Mouse (Mus musculus): ENCODE measurements at regions not wholly inside any gene's neighbourhood (a gene's known extent, or its start where the extent isn't known, plus 50 kb on each side); places are given as distances from the start of the nearest gene placed in this dataset.
A peak's percentile ranks its signal among the peaks of the same experiment; 100 is the strongest.

DNA sequence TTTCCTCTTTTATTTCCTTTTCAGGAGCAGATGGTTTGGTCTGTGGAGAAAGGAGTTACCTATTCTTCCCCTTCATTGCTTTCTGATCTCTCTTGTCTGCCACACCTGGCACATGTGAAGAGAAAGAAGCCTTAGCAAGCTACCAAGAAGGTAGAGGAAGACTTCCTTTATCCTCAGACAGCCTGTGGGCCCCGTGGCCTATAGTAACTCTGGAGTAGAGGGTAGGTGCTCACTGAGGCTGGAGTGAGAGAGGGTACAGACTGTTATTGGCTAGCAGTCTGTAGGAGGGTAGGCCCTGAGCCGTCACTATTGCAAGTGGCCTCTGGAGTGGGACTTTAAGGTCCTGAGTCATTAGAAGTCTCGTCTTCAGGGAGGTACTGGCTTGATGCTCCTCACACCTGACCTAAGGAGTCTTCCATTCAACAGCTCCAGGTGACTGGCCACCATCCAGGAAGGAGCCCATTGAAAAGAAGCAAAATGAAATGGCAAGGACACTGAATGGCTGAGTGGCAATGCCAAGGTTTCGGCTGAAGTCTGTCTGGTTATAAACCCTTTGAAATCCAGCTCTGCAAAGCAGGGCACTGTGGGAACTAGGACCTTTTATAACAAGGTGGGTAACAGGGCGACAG, 186.2 kb upstream of the Map3k1 start:
- Histone ChIP-seq H3K4me2 (ENCODE audit: low read depth) (no peak overlapping the region), H3K9me3 (ENCODE audit: control insufficient read depth, low read length) (no peaks in the 10 kb centered on the region), H3K27me3 (ENCODE audit: control insufficient read depth, insufficient read depth, low read length) (no peaks in the 10 kb centered on the region), H3K4me3 (ENCODE audit: low read depth, low read length) (no peak overlapping the region), H3K36me3 (ENCODE audit: control insufficient read depth, insufficient read depth, low read length) (no peaks in the 10 kb centered on the region), H3K9ac (ENCODE audit: low read length) (no peak overlapping the region), H3K4me1 (ENCODE audit: control insufficient read depth, insufficient read depth, low read length) (0 out of 2 replicates have a peak, but pooled peaks cover 3% of the 10 kb centered on the region), H3K27ac (ENCODE audit: low read depth, low read length) (no peak overlapping the region)
- ATAC-seq (ENCODE audit: insufficient read depth, low FRiP score, low TSS enrichment) (no peak), DNase-seq (ENCODE audit: low spot score) (no peak)
- WGBS, result 86% methylated on average over 5 of the region's 5 CpGs

DNA sequence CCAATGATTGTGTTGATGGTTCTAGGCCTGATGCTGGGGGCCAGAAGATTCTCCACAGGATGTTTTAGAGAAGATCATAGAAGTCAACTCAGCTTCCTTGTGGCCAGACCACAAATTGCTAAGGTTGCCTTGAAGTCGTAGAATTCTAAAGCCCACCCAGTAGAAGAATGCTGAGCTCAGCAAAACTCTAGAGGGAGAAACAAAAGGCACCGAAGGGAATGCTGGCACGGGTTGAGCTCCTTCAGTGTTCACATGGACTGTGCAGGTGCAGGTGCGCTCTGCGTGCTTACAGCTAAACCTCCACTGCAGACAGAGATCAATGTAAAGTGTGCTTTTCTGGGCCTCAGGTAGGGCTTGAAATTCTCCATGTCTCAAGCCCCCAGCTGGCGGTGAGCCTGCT, 186.9 kb upstream of the Map3k1 start:
- 89% methylated on average over 6 of the region's 6 CpGs for WGBS
- no peak for ATAC-seq (ENCODE audit: insufficient read depth, low FRiP score, low TSS enrichment)
- H3K9ac ChIP-seq (ENCODE audit: low read length), result no peak overlapping the region
- H3K36me3 ChIP-seq (ENCODE audit: control insufficient read depth, insufficient read depth, low read length), result no peaks in the 10 kb centered on the region
- no peak overlapping the region for H3K4me2 ChIP-seq (ENCODE audit: low read depth)
- no peaks in the 10 kb centered on the region for H3K27me3 ChIP-seq (ENCODE audit: control insufficient read depth, insufficient read depth, low read length)
- H3K9me3 ChIP-seq (ENCODE audit: control insufficient read depth, low read length), result no peaks in the 10 kb centered on the region
- H3K4me3 ChIP-seq (ENCODE audit: low read depth, low read length), result no peak overlapping the region
- DNase-seq (ENCODE audit: low spot score), result no peak
- H3K27ac ChIP-seq (ENCODE audit: low read depth, low read length), result no peak overlapping the region
- H3K4me1 ChIP-seq (ENCODE audit: control insufficient read depth, insufficient read depth, low read length), result peaks cover 6% of the 10 kb centered on the region; the same call in 1 of the 2 replicates

DNA sequence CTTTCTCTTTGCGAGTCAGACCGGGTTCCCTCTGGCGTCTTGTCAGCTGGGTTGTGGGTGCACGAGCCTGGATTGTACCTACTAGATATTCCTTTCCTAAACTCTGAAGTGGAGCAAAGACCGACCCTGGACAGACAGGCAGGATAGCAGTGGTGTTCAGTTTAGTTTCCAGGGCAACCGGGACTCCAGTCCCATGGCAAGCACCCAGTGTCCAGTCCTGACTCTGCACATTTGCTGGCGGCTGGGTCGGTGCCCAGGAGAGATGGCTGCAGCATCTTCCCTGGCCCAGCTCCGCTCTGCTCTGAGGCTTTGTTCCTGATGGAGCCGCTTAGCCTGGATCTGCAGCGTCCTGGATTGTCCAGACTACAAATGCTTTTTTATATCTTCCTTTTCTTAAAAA, 188.1 kb upstream of the Map3k1 start:
- no peak for ATAC-seq (ENCODE audit: insufficient read depth, low FRiP score, low TSS enrichment)
- Histone ChIP-seq H3K27me3 (ENCODE audit: control insufficient read depth, insufficient read depth, low read length) (no peaks in the 10 kb centered on the region), H3K4me2 (ENCODE audit: low read depth) (no peak overlapping the region), H3K4me1 (ENCODE audit: control insufficient read depth, insufficient read depth, low read length) (peaks cover 17% of the 10 kb centered on the region; the same call in 1 of the 2 replicates), H3K9me3 (ENCODE audit: control insufficient read depth, low read length) (no peaks in the 10 kb centered on the region), H3K36me3 (ENCODE audit: control insufficient read depth, insufficient read depth, low read length) (no peaks in the 10 kb centered on the region), H3K9ac (ENCODE audit: low read length) (no peak overlapping the region), H3K4me3 (ENCODE audit: low read depth, low read length) (no peak overlapping the region), H3K27ac (ENCODE audit: low read depth, low read length) (no peak overlapping the region)
- no peak for DNase-seq (ENCODE audit: low spot score)
- WGBS, result 68% methylated on average over 11 of the region's 11 CpGs

GRCm38 (mm10) chr13:111997980-111998945, 189.5 kb upstream of the Map3k1 start:
- Histone ChIP-seq H3K4me2 (ENCODE audit: low read depth) (no peak overlapping the region), H3K9ac (ENCODE audit: low read length) (no peak overlapping the region), H3K9me3 (ENCODE audit: control insufficient read depth, low read length) (no peaks in the 10 kb centered on the region), H3K27ac (ENCODE audit: low read depth, low read length) (no peak overlapping the region), H3K36me3 (ENCODE audit: control insufficient read depth, insufficient read depth, low read length) (no peaks in the 10 kb centered on the region), H3K4me1 (ENCODE audit: control insufficient read depth, insufficient read depth, low read length) (peaks cover 17% of the 10 kb centered on the region; the same call in 1 of the 2 replicates), H3K27me3 (ENCODE audit: control insufficient read depth, insufficient read depth, low read length) (no peaks in the 10 kb centered on the region), H3K4me3 (ENCODE audit: low read depth, low read length) (no peak overlapping the region)
- DNase-seq (ENCODE audit: low spot score) (no peak), ATAC-seq (ENCODE audit: insufficient read depth, low FRiP score, low TSS enrichment) (no peak)
- whole genome bisulfite sequencing, result 79% methylated on average over 11 of the region's 11 CpGs

DNA sequence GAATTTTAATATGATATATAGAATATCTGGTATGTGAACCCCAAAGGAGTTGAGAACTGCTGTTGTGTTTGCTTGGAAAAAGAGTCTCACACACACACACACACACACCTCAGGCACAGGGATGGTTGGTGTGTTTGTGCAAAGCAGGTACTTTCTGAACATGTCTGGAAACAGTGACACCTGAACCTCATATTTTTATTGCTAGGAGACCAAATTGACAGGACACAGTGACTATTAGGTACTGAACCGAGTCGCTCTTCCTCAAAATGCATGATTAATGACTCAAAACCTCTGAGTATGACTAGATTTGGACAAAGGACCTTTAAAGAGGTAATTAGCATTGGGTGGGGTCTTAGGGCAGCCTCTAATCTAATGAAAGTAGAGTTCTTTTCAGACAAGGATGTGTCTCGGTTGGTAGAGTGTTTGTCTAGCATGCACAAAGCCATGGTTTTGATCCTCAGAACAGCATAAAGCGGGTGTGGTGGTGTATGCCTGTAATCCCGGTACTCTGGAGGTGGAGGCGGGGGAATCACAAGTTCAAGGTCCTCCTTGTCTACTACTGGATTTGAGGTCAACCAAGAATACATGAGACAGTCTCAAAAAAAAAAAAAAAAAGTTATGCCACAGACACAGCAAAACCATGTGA, 191.0 kb upstream of the Map3k1 start:
- H3K4me2 ChIP-seq (ENCODE audit: low read depth), result no peak overlapping the region
- no peak overlapping the region for H3K9ac ChIP-seq (ENCODE audit: low read length)
- H3K27ac ChIP-seq (ENCODE audit: low read depth, low read length), result no peak overlapping the region
- H3K4me1 ChIP-seq (ENCODE audit: control insufficient read depth, insufficient read depth, low read length), result peaks cover 17% of the 10 kb centered on the region; the same call in 1 of the 2 replicates
- 93% methylated on average over 6 of the region's 6 CpGs for WGBS
- no peaks in the 10 kb centered on the region for H3K27me3 ChIP-seq (ENCODE audit: control insufficient read depth, insufficient read depth, low read length)
- no peak for ATAC-seq (ENCODE audit: insufficient read depth, low FRiP score, low TSS enrichment)
- no peak for DNase-seq (ENCODE audit: low spot score)
- no peaks in the 10 kb centered on the region for H3K36me3 ChIP-seq (ENCODE audit: control insufficient read depth, insufficient read depth, low read length)
- H3K4me3 ChIP-seq (ENCODE audit: low read depth, low read length), result no peak overlapping the region
- H3K9me3 ChIP-seq (ENCODE audit: control insufficient read depth, low read length), result no peaks in the 10 kb centered on the region

DNA sequence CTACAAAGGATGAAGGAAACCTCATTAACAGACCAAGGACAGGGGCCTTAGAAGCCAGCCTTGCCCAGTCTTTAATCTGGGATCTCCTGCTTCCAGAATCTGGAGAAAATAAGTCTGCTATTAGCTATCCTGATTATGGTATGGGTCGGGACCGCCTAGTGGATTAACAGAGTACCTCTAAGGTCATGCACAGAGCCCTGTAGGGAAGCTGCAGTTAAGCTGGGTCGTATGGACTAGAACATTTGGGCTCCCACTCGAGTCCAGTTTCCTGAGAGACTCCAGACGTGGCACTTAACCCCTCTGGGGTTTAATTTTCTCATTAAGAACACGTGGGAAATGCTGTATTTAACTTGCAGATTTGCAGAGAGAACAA, 191.5 kb upstream of the Map3k1 start:
- no peak for ATAC-seq (ENCODE audit: insufficient read depth, low FRiP score, low TSS enrichment)
- 54% methylated on average over 6 of the region's 6 CpGs for WGBS
- no peak overlapping the region for H3K27ac ChIP-seq (ENCODE audit: low read depth, low read length)

GRCm38 (mm10) chr13:112000696-112001095, 191.9 kb upstream of the Map3k1 start:
- DNase-seq (ENCODE audit: low spot score) (no peak), ATAC-seq (ENCODE audit: insufficient read depth, low FRiP score, low TSS enrichment) (peak; percentile 18; the same call in 1 of the 2 replicates)
- Histone ChIP-seq H3K9ac (ENCODE audit: low read length) (no peak overlapping the region), H3K9me3 (ENCODE audit: control insufficient read depth, low read length) (no peaks in the 10 kb centered on the region), H3K27ac (ENCODE audit: low read depth, low read length) (0 out of 2 replicates have a peak overlapping the region, but pooled peaks have one; percentile 15), H3K36me3 (ENCODE audit: control insufficient read depth, insufficient read depth, low read length) (no peaks in the 10 kb centered on the region), H3K4me3 (ENCODE audit: low read depth, low read length) (no peak overlapping the region), H3K27me3 (ENCODE audit: control insufficient read depth, insufficient read depth, low read length) (no peaks in the 10 kb centered on the region), H3K4me2 (ENCODE audit: low read depth) (no peak overlapping the region), H3K4me1 (ENCODE audit: control insufficient read depth, insufficient read depth, low read length) (peaks cover 17% of the 10 kb centered on the region; the same call in 1 of the 2 replicates)
- 27% methylated on average over 5 of the region's 5 CpGs for WGBS

More for the DNA sequence above, 191.5 kb upstream of the Map3k1 start:
- Histone ChIP-seq H3K9ac (ENCODE audit: low read length) (no peak overlapping the region), H3K4me2 (ENCODE audit: low read depth) (no peak overlapping the region), H3K4me1 (ENCODE audit: control insufficient read depth, insufficient read depth, low read length) (peaks cover 17% of the 10 kb centered on the region; the same call in 1 of the 2 replicates), H3K27me3 (ENCODE audit: control insufficient read depth, insufficient read depth, low read length) (no peaks in the 10 kb centered on the region), H3K36me3 (ENCODE audit: control insufficient read depth, insufficient read depth, low read length) (no peaks in the 10 kb centered on the region), H3K9me3 (ENCODE audit: control insufficient read depth, low read length) (no peaks in the 10 kb centered on the region), H3K4me3 (ENCODE audit: low read depth, low read length) (no peak overlapping the region)
- DNase-seq (ENCODE audit: low spot score), result no peak

DNA sequence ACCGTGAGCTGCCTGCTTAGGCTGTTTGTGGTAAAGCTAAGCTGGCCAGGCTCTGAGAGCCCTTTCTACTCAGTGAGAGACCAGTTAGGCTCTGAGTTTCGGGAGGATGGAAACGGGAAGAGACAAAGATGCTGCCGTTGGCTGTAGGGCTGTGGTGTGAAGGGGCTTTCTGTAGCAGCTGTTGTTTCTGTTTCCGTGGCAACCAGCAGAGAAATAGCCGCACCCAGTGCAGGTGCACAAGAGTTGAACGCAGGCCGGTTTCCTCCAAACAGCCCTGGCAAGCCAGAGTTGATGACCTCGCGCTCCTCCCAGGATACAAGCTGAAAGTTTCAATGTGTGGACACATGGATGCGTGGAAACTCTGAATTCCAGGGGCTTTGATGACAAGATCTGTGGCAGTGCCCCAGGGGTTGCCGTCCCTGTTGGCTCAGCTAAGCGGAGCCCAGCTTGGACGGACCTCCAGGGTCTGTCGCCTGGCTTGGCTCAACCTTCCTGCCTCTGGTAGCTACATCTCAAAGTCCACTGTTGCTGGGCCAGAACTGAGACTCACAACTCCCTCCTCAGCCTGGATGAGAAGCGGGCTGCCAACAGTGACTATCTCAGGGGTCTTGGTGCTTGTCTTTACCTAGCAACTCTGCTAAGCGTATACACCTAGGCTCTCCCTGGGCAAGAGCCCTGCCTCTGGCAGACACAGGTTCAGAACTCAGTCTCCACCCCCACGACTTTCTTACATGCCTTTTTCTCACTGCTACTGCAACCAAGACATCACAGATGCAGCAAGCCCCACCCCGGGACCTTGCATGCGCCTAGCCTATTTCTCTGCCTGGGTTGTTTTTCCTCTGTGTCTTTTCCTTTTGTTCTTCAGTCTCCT, 192.6 kb upstream of the Map3k1 start:
- ATAC-seq (ENCODE audit: insufficient read depth, low FRiP score, low TSS enrichment), result peak; percentile 53
- H3K4me1 ChIP-seq (ENCODE audit: control insufficient read depth, insufficient read depth, low read length), result peaks cover 17% of the 10 kb centered on the region; the same call in 1 of the 2 replicates
- H3K36me3 ChIP-seq (ENCODE audit: control insufficient read depth, insufficient read depth, low read length), result no peaks in the 10 kb centered on the region
- no peaks in the 10 kb centered on the region for H3K27me3 ChIP-seq (ENCODE audit: control insufficient read depth, insufficient read depth, low read length)
- H3K27ac ChIP-seq (ENCODE audit: low read depth, low read length), result 0 out of 2 replicates have a peak overlapping the region, but pooled peaks have one; percentile 15
- H3K4me2 ChIP-seq (ENCODE audit: low read depth), result no peak overlapping the region
- 47% methylated on average over 20 of the region's 20 CpGs for WGBS
- H3K4me3 ChIP-seq (ENCODE audit: low read depth, low read length), result no peak overlapping the region
- peak; percentile 46 for DNase-seq (ENCODE audit: low spot score)
- no peak overlapping the region for H3K9ac ChIP-seq (ENCODE audit: low read length)
- H3K9me3 ChIP-seq (ENCODE audit: control insufficient read depth, low read length), result no peaks in the 10 kb centered on the region

Data from neural tube, embryonic 11.5 days (tissue).